Mouse (Mus musculus): ENCODE measurements around the gene Bcl7b. TPM values are rescaled to one million over a fixed set of nuclear protein-coding genes. Genes with fewer than 3 reads are reported as not detected.

Gene Bcl7b
- total and polyA plus RNA-seq, 3 experiments, result 37.6 to 44.1 (median 40.3) TPM

DNA sequence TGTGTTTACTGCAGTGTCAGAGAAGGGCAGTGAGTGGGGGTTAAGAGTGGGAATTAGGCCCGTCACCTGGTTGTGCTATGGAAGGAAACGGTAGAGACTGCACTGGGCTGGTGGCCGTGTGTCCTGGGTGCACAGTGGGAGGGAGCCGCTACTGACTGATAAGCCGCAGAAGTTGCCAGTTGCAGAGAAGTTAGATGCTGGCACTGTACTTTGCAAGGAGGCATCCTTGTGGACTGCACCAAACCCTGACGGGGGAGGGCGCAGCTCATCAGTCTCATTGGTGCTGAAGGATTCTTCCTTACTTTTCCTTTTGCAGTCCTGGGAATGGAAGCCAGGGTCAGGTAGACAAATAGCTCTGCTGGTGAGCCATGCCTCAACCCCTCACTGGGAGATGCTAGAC lies 6.4 kb upstream of the Bcl7b start:
- Histone ChIP-seq H3K27me3 (ENCODE audit: control insufficient read depth, insufficient read depth, low read length) (no peaks in the 10 kb centered on the region), H3K4me1 (ENCODE audit: control insufficient read depth, insufficient read depth, low read length) (no peaks in the 10 kb centered on the region), H3K4me3 (no peak overlapping the region), H3K27ac (no peak overlapping the region), H3K9ac (ENCODE audit: low read depth, low read length) (no peak overlapping the region), H3K36me3 (ENCODE audit: control insufficient read depth, insufficient read depth, low read length) (no peaks in the 10 kb centered on the region), H3K79me2 (replicated peaks; ENCODE audit: control insufficient read depth, insufficient read depth, low read length) (no peaks in the 10 kb centered on the region)
- no peak for TF ChIP-seq EP300 (IDR thresholded peaks at IDR 0.05; ENCODE audit: insufficient read depth, low read depth, low read length)
- no peak for TF ChIP-seq CTCF (IDR thresholded peaks at IDR 0.05)
- no peak for TF ChIP-seq POLR2A (IDR thresholded peaks at IDR 0.05; ENCODE audit: insufficient read depth, low read depth, low read length)
- WGBS, result 78% methylated on average over 7 of the region's 7 CpGs
- DNase-seq, result no peak
- intact Hi-C loops (cut with DNase I), result no loop called here

DNA sequence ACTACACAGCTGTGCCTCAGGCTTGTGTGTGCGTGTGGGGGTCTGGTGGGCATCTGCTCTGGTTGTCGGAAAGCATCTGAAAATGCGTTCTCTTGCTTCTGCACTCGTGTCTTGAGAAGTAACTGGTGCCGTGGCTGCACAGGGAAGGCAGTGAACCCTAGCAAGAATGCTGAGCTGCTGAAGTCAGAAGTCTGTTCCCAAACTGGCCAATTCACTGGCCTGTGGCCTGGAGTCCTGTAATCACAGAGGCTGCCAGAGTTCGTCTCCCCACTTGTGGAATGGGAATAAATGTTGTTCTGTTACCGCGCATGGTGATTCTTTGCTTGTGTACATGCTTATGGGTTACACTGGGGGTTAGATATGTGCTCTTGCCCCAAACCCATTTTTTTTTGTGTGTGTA lies 5.7 kb upstream of the Bcl7b start:
- intact Hi-C loops (cut with DNase I), result no loop called here
- Histone ChIP-seq H3K9ac (ENCODE audit: low read depth, low read length) (no peak overlapping the region), H3K4me1 (ENCODE audit: control insufficient read depth, insufficient read depth, low read length) (no peaks in the 10 kb centered on the region), H3K4me3 (no peak overlapping the region), H3K79me2 (replicated peaks; ENCODE audit: control insufficient read depth, insufficient read depth, low read length) (no peaks in the 10 kb centered on the region), H3K36me3 (ENCODE audit: control insufficient read depth, insufficient read depth, low read length) (no peaks in the 10 kb centered on the region), H3K27ac (no peak overlapping the region), H3K27me3 (ENCODE audit: control insufficient read depth, insufficient read depth, low read length) (no peaks in the 10 kb centered on the region)
- DNase-seq, result no peak
- TF ChIP-seq EP300 (IDR thresholded peaks at IDR 0.05; ENCODE audit: insufficient read depth, low read depth, low read length), result no peak
- TF ChIP-seq POLR2A (IDR thresholded peaks at IDR 0.05; ENCODE audit: insufficient read depth, low read depth, low read length), result no peak
- TF ChIP-seq CTCF (IDR thresholded peaks at IDR 0.05), result no peak
- WGBS, result 92% methylated on average over 8 of the region's 8 CpGs

DNA sequence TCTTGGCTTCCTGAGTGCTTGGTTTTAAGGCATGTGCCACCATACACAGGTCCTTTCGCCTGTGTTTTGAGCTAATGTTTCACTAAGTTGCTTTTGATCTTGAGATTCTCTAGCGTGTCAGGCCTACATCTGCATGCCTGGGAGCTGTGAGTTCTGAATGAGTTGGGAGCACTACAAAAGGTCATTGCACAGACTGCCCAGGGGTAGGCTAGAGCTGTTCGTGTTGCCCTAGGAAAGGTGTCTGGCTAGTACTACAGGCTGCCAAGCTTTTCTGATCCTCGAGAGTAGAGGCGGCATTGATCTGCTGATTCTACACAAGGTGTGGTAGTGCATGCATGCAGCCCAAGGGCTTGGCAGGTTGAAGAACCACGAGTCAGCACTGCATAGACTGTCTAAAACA lies 5.3 kb upstream of the Bcl7b start:
- H3K9ac ChIP-seq (ENCODE audit: low read depth, low read length), result no peak overlapping the region
- H3K4me3 ChIP-seq, result no peak overlapping the region
- no peaks in the 10 kb centered on the region for H3K36me3 ChIP-seq (ENCODE audit: control insufficient read depth, insufficient read depth, low read length)
- intact Hi-C loops (cut with DNase I), result no loop called here
- no peaks in the 10 kb centered on the region for H3K79me2 ChIP-seq (replicated peaks; ENCODE audit: control insufficient read depth, insufficient read depth, low read length)
- no peak overlapping the region for H3K27ac ChIP-seq
- TF ChIP-seq CTCF (IDR thresholded peaks at IDR 0.05), result no peak
- TF ChIP-seq POLR2A (IDR thresholded peaks at IDR 0.05; ENCODE audit: insufficient read depth, low read depth, low read length), result no peak
- no peak for TF ChIP-seq EP300 (IDR thresholded peaks at IDR 0.05; ENCODE audit: insufficient read depth, low read depth, low read length)
- WGBS, result 92% methylated on average over 6 of the region's 6 CpGs
- no peaks in the 10 kb centered on the region for H3K27me3 ChIP-seq (ENCODE audit: control insufficient read depth, insufficient read depth, low read length)
- DNase-seq, result no peak
- H3K4me1 ChIP-seq (ENCODE audit: control insufficient read depth, insufficient read depth, low read length), result no peaks in the 10 kb centered on the region; the same call in 1 of the 2 replicates

DNA sequence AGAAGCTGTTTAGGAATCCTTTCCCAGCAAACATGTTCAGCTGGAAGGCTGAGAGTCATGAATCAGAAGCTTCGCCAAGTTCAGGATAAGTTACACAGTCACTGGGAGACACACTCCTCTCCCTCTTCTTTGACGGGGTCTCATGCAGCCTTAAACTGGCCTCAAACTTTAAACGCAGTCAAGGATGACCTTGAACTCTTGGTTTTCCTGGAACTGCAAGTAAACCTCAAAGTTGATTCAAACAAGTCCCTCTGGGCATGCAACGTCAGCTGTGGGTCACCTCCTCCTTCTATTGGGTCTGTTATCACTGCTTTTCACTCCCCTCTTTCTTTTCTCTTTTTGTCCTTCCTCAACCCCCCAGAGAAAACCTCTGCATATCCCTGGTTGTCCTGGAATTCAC lies 1.2 kb upstream of the Bcl7b start:
- peaks cover 1% of the 10 kb centered on the region; the same call in 1 of the 2 replicates for H3K4me1 ChIP-seq (ENCODE audit: control insufficient read depth, insufficient read depth, low read length)
- H3K9ac ChIP-seq (ENCODE audit: low read depth, low read length), result no peak overlapping the region
- H3K36me3 ChIP-seq (ENCODE audit: control insufficient read depth, insufficient read depth, low read length), result no peaks in the 10 kb centered on the region
- H3K79me2 ChIP-seq (replicated peaks; ENCODE audit: control insufficient read depth, insufficient read depth, low read length), result no peaks in the 10 kb centered on the region
- no peak overlapping the region for H3K4me3 ChIP-seq
- intact Hi-C loops (cut with DNase I), result no loop called here
- no peaks in the 10 kb centered on the region for H3K27me3 ChIP-seq (ENCODE audit: control insufficient read depth, insufficient read depth, low read length)
- no peak for TF ChIP-seq EP300 (IDR thresholded peaks at IDR 0.05; ENCODE audit: insufficient read depth, low read depth, low read length)
- no peak for TF ChIP-seq CTCF (IDR thresholded peaks at IDR 0.05)
- no peak for TF ChIP-seq POLR2A (IDR thresholded peaks at IDR 0.05; ENCODE audit: insufficient read depth, low read depth, low read length)
- no peak overlapping the region for H3K27ac ChIP-seq
- 69% methylated on average over 4 of the region's 4 CpGs for WGBS
- DNase-seq, result no peak

DNA sequence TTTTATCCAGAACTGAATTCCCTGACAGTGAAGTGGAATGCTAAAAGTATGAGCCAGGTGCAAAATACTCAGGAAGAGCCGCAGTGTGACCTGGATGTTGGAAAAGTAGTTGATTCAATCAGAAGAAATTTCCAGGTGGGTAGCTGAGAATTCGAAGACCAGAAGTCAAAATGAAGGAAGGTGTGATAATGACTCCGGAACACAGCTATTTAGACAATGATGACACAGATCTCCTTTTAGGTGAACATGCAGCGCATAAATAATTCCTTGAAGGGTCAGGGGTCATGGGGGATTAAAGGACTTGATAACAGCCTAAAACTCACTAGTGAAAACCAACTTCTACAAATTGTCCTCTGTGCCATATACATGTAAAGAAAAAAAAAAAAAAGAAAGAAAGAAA lies 614 bp upstream of the Bcl7b start:
- H3K27me3 ChIP-seq (ENCODE audit: control insufficient read depth, insufficient read depth, low read length), result no peaks in the 10 kb centered on the region
- H3K9ac ChIP-seq (ENCODE audit: low read depth, low read length), result no peak overlapping the region
- H3K27ac ChIP-seq, result peak overlapping the region; percentile 99; the same call in 1 of the 2 replicates
- no peaks in the 10 kb centered on the region for H3K36me3 ChIP-seq (ENCODE audit: control insufficient read depth, insufficient read depth, low read length)
- intact Hi-C loops (cut with DNase I), result no loop called here
- WGBS, result 95% methylated on average over 4 of the region's 4 CpGs
- no peaks in the 10 kb centered on the region for H3K79me2 ChIP-seq (replicated peaks; ENCODE audit: control insufficient read depth, insufficient read depth, low read length)
- H3K4me1 ChIP-seq (ENCODE audit: control insufficient read depth, insufficient read depth, low read length), result peaks cover 1% of the 10 kb centered on the region; the same call in 1 of the 2 replicates
- no peak for TF ChIP-seq EP300 (IDR thresholded peaks at IDR 0.05; ENCODE audit: insufficient read depth, low read depth, low read length)
- TF ChIP-seq POLR2A (IDR thresholded peaks at IDR 0.05; ENCODE audit: insufficient read depth, low read depth, low read length), result no peak
- TF ChIP-seq CTCF (IDR thresholded peaks at IDR 0.05), result no peak
- H3K4me3 ChIP-seq, result no peak overlapping the region
- DNase-seq, result no peak

DNA sequence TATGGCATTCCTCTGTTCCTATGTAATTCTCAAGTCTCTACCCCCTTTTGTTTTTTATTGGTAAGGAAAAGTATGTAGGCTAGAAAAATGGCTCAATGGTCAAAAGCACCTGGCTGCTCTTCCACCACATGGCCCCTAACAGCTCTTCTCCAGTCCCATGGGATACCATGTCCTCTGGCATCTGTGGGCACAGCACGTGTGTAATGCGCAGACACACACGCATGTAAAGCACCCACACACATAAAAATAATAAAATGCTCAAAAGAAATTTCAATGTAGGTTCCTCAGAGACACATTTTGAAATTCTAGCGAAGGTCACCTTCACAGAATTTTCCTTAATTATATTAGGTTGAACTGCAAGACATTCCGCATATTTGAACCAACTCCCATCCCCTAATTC lies 1.4 kb downstream of the Bcl7b start:
- H3K9ac ChIP-seq (ENCODE audit: low read depth, low read length), result no peak overlapping the region
- WGBS, result 82% methylated on average over 5 of the region's 5 CpGs
- H3K4me3 ChIP-seq, result peak overlapping the region; percentile 72
- H3K27ac ChIP-seq, result peak overlapping the region; percentile 99
- no peak for DNase-seq
- H3K27me3 ChIP-seq (ENCODE audit: control insufficient read depth, insufficient read depth, low read length), result no peaks in the 10 kb centered on the region
- no peaks in the 10 kb centered on the region for H3K79me2 ChIP-seq (replicated peaks; ENCODE audit: control insufficient read depth, insufficient read depth, low read length)
- H3K4me1 ChIP-seq (ENCODE audit: control insufficient read depth, insufficient read depth, low read length), result peaks cover 1% of the 10 kb centered on the region; the same call in 1 of the 2 replicates
- H3K36me3 ChIP-seq (ENCODE audit: control insufficient read depth, insufficient read depth, low read length), result no peaks in the 10 kb centered on the region
- intact Hi-C loops (cut with DNase I), result no loop called here
- TF ChIP-seq CTCF (IDR thresholded peaks at IDR 0.05), result no peak
- TF ChIP-seq POLR2A (IDR thresholded peaks at IDR 0.05; ENCODE audit: insufficient read depth, low read depth, low read length), result no peak
- no peak for TF ChIP-seq EP300 (IDR thresholded peaks at IDR 0.05; ENCODE audit: insufficient read depth, low read depth, low read length)

Measured in heart, adult 2 months (tissue).